Mouse (Mus musculus) erythroid progenitor cell, adult 5-6 weeks (primary cell): ENCODE measurements around the gene Ankdd1b. TPM values are rescaled to one million over a fixed set of nuclear protein-coding genes. Genes with fewer than 3 reads are reported as not detected.

ENCODE experiments used
- ATAC-seq: replicated peaks from 2 replicates; pipeline ENCODE4 v1.8.0; 2016; ENCODE audit warnings: moderate number of reproducible peaks, mild to moderate bottlenecking, moderate TSS enrichment, inconsistent platforms; ENCODE audit not compliant: poor library complexity, low FRiP score, severe bottlenecking
- total RNA-seq, 2 experiments: library from RNA; stranded (forward) in 1 of 2; stranded (reverse) in 1 of 2; fragments of 150-400 nt in 1 of 2; fragments of 186-747, 209-891 nt in 1 of 2; gene quantifications; 2 replicates each; pipeline versions ENCODE4 v1.2.3 to v1.2.4; 2015 to 2017; ENCODE audit warnings: low replicate concordance in 2 of 2

Ankdd1b gene
- total RNA-seq (2015; ENCODE audit: low replicate concordance) (not detected in 2 replicates), total RNA-seq (2017; ENCODE audit: low replicate concordance) (not detected in 2 replicates)

DNA sequence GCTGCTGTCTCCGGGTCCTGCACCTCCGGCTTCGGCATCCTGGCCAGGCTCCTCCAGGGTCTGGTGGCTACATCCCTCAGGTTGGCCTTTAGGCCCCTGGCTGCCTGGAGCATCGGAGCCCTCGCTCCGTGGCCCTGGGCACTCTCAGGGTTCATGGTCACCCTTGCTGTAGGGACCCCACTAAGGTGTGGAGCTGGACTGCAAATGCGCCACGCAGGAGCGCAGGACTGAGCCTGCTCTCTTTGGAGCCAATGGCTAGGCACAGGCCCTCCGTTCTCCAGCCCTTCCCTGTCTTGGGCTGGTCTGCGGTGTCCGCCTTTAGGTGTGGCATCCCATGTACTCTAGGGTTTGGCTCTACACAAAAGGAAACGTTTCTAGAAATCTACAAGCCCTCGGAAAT lies at the start of gene Ankdd1b:
Gene Ankdd1b (minus strand): TSS at position 242 of the 400 bp plus-strand sequence.
- no peak for ATAC-seq

DNA sequence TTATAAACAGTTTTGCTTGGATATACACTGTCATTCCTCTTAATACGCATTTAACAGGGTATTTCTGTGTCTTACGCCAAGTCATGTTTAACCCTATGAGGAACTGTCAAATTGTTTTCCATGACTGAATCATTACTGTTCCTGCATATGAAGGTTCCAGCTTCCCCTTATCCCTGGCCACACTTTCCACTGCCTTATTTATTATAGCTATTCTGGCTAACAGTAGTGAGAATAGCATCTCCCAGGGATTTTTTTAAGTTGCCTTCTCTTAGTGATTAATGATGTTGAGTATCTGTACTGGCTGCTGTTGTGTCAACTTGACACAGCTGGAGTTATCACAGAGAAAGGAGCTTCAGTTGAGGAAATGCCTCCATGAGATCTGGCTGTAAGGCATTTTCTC lies 46.3 kb upstream of the Ankdd1b start:
- ATAC-seq: no peak

DNA sequence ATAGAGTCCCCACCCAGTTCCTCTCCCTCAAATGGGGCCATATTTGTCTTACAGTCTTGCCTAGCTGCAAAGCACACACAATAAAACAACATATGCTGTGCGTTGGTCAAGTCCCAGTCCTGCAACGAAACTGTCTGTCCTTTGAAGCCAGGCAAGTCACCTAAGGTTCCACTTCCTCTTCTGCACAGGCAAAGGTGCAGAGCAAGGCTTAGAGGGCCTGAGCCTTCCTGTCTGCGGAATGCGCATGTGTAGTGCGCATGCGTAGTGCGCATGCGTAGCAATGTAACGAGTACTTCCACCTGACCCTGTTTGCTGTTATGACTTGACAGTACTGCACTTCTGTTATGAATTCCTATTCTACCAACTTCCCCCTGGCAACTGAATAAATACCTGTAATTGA lies 45.3 kb upstream of the Ankdd1b start:
- ATAC-seq: no peak

DNA sequence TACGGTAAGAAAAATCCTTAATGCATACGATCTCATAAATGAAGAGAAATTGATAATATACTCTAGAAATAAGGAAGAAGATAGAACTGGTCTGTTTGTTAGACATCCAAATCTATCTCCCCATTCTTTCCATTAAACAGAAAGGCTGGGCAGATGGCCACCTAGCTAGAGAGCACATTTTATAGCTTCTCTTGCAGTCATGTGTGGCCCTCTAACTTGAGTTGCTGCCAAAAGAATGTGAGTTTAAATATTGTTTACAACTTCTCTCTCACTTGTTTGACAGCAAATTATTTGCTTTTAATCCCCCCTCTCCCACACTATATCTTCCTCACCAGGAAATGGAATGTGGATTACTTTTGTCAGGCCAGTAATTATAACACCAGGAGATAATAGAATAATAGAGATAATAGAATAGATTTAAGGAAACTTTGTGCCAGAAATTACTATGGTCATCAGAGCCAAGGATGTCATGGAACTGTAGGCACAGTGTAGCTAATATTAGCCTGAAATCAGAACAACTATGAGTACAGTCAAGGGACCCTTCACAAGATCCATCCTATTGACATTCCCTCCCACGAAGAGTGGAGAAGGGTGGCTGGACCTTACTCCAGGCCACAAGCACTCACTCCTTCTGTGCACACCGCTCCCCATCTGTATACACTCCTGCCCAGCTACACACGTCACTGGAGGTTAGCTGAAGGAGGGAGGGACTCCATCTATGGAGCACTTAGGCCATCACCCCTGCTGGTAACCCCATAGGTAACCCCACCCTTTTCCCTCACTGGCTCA lies 43.4 kb upstream of the Ankdd1b start:
- ATAC-seq: no peak

DNA sequence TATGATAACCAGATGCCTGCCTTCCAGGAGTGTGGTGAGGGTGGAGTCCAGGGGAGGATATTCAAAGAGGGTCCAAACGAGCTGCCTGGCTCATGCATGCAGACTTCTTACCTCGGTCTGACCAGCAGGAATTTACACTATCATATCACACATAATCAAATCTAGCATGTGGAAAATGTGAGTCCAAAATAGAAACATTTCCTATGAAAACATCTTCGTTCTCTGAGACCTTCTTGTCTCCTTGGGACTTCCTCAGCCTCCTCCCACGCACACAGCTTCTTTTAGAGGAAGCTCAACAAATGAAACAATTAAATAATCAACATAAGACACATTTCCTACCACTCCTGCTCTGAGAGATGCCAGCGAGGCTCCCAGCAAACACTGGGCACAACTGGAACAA lies 40.9 kb upstream of the Ankdd1b start:
- no peak for ATAC-seq

DNA sequence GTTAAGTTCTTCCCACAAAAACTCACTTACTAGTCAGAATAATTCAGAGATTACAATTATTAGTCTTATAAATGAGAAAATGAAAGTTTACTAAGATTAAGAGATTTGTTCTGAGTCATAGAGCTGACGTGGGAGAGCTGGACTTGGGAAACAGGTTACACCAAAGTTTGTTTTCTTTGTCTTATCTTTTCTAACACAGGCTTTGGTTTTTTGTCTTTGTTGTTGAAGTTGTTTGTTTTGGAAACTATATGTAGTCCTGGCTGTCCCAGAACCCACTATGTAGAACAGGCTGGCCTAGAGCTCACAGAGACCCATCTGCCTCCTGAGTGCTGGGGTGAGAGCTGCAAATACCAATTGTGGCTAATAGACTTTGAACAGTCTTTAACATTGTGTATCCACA lies 40.3 kb upstream of the Ankdd1b start:
- no peak for ATAC-seq

DNA sequence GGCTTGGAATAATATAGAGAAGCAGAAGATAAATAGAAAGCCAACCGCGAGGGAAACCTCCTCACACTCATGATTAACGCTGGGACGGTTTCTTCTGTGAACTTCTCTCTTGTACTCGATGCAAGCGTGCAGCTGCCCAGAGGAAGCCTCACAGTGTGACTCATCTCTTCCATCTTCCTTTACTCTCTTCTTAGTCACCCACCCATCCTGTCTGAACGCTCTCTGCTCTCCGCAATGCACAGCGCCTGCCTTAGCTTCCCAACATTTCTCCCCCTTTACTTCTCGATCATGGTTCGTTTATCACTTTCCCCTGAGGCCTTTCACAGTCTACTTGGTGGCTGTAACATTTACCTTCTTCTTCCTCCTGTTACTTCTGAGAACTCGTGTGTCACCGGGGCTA lies 39.6 kb upstream of the Ankdd1b start:
- ATAC-seq: no peak

DNA sequence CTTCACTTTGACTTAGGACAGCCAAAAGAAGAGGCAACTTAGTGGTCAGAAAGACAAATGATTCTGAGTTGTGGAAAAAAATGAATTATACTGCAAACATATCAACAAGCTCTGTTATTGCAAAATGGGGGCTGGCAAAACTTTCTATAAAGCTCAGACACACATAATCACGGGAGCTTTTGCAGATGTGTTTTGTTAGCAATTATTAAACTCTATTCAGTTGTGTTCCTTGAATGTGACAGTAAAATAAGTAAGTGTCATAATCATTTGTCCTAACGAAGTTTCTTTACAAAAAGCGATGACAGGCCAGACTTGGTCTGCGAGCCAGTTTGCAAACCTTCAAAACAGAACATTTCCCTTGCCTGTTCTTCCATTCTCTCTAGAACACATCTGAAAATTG lies 36.5 kb upstream of the Ankdd1b start:
- ATAC-seq: no peak

DNA sequence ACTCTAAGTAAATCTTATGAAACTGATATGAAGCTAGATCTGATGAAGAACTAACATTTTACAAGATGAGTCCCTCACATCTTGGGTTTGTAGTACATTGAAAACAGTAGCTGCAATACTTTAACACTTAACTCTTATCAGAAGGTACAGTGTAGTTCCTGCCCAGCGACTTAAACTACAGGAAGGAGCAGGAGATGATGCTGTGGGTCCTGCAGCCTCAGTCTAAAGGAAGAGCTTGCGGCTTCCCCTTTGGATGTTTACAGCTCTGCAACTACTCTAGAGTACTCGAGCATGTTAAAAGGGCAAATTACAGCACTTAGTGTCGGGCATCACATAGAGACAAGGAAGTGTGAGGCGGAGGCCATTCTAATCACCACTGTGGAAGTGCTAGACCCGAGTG lies 35.3 kb upstream of the Ankdd1b start:
- ATAC-seq: no peak

DNA sequence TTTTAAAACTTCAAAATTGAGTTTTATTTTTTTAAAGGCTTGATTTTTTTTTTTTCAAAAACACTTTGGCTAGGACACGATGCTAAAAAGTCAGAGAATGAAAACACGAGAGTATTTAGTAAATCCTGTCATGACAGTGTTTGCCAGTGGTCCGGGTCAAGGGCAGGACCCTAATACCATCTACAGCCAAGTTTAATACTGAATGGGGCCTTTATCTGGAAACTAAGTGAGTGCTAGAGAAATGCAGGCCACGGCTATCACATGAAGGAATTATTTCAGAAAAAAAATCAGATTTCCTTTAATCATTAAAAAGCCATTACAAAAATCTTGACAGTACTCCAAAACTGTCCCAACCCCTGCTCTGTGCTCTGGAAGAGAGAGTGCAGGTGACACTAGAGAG lies 34.7 kb upstream of the Ankdd1b start:
- ATAC-seq: no peak

DNA sequence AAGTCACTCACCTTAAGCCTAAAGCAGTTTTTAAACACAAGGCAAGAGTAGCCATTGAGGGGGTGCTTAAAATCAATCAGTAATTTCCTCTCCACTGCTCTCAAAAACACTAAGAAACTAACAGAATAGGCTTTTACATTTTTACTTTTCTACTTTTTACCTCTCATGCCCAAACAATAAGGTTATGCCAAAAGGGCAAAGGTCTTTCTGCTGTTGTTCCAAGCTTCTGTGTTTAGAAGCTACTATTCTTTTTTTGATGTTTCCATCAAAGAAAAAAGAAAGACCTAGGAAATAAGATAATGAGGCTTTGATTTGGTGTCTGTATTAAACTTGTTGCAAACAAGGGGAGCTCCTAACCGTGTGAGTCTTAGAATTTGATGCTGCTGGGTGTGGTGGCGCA lies 28.9 kb upstream of the Ankdd1b start:
- no peak for ATAC-seq

DNA sequence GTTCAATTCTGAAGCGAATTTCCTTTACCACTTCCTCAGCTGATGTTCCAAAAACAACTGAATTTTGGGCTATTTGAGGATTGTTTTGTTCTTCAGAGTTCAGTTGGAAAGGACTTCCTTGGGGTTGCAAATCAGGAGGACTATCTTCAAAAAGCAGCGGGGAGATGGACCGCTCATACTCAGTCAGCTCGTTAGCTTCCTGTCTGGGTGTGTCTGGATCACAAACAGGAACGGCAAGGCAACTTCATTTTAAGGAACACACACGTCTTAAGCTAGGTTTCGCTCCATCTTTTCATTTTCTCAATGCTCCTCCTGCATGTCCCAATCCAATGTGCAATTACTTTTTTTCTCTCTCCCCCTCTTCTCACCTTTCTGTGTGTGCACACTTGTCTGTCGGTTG lies 25.6 kb upstream of the Ankdd1b start:
- no peak for ATAC-seq

DNA sequence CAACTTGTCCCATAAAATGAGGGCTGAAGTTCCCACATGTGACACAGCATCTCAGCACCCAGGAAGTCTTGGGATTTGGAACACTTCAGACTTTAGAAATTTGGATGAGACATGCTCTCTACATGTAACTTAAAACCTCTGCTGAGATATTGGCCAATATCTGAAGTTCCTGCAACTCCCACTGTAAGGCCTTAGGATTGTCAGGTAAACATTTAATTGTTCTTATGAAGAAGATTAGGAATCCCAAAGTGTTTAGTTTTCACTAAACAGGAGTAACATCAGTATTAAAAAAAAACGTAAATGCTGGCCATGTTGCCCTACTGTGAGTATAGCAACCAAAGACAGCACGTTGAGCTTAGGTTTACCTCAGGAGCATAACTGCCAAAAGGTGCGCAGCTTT lies 19.4 kb upstream of the Ankdd1b start, which contains the start of gene Gm17622:
Gene Gm17622 (plus strand): TSS at position 301 of the 400 bp plus-strand sequence.
- no peak for ATAC-seq

DNA sequence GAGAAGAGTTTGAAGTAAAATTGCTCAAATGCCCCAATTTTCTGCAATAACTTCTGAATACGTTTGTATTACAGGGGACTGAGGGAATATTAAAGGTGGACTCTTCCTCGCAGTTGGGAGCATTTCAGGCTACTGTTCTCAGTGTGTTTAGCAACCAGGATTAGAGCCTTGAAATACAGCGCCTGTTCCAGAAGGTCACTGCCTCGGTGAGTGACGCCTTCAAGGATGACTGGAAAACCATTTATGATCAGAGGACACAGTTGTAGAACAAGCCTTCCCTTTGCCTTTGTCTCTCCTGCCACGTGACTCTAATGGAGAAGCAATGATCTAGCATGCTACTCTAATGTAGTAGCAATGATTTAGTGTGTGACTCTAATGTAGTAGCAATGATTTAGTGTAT lies 17.0 kb upstream of the Ankdd1b start:
- no peak for ATAC-seq

DNA sequence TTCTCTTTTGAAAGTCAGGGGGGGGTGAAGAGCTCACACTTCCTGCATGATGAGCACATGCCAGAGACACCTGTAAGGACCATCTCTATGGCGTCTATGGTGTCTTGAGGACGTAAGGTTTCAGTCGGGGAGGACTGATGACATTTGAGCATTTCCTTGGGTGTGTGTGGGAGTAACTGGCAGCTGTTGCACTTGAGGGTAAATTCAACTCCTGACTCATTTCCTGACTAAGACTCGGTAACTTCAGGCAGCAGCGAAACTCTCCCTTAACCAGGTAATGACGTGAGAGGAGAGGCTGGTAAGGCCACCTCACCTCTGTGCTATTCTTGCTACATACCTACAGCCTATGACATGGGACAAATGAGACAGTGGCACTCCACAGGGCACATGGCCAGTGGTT lies 16.2 kb upstream of the Ankdd1b start:
- ATAC-seq: no peak

DNA sequence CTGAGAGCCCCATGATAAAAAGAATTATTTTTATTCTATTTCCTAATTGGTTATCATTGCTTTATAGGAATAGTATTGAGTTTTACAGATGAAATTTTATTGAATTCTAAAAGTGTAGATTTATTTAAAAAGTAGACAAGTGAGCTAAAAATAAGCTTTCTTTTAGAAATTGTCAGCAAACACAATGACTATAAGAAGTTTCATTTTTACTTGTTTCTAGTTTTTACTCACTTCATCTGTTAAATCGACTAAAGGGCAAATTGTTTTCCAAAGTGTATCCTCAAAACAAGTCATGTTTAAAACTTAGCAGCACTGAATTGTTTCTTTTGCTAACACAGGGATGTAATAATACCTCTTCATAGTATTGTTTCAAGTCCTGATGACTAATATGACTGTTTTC lies 8.0 kb upstream of the Ankdd1b start:
- ATAC-seq: no peak

DNA sequence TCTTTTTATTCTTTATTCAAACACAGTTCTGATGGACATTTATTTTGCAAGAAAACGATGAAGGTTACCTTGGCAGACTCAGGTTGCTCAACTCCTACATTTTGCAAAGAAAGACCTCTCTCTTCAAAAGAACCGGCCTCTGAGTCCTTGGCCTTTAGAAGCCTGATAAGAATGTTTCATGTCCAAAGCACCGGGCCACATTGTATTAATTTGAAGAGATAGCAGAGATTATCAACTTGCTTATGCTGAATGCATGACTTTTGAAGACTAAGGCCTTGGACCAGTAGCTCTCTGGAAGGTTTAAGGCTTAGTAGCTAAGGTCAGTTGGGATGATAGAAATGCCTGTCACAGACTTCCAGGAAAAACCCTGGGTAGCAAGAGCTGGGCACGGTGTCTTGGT lies 6.2 kb upstream of the Ankdd1b start:
- ATAC-seq: no peak

DNA sequence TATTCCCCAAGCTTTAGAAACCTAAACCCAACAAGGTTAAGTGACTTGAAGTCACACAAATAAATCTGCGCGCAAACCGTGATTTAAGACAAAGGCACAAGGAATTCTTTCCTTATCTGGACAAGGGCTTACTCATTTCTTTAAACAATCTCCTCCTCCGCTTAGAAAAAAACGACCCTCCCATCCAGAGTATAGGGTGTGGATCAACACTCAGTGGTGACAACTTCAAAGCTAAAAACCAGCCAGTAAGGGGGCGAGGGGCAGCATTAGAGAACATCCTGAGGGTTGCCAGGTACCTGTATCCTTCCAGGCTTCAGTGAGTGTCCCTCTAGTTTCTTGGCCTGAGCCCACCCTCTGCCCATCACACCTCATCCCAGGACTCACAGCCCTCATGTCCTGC lies 442 bp downstream of the Ankdd1b start:
- no peak for ATAC-seq

DNA sequence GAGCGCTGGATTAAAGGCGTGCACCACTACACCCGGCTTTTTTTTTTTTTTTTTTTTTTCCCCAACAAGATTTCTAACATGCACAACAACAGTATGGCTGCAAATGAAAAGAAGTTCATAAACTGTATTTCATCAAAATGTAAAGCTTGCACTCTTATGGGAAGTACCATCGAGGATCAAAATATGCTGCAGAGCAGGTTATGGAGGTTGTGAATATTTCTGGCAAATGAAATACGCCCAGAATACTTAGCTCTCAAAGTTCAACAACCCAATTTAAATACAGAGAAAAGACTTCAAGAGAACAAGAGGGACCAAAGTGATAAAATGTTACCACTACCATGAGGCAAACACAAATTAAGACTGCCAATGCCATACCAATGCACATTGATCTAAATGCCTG lies 2.3 kb downstream of the Ankdd1b start:
- no peak for ATAC-seq

DNA sequence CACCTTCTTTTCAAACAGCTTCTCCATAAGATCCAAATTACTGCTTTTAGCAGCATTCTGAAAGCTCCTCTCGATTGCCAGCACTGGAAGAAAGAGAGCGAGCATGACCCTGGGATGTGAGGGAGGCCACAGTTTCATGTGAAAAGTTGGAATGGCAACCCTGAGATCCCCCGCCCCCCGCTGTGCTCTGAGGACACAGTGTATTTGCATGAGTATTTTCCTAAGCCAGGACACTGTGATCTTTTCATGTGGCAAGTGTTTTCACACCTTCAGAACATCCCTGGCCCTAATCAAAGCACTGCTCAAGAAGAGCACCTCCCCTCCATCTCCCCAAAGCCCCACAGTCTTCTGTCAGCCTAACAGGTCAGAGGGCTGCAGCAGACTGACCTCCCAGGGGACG lies 5.7 kb downstream of the Ankdd1b start:
- no peak for ATAC-seq

DNA sequence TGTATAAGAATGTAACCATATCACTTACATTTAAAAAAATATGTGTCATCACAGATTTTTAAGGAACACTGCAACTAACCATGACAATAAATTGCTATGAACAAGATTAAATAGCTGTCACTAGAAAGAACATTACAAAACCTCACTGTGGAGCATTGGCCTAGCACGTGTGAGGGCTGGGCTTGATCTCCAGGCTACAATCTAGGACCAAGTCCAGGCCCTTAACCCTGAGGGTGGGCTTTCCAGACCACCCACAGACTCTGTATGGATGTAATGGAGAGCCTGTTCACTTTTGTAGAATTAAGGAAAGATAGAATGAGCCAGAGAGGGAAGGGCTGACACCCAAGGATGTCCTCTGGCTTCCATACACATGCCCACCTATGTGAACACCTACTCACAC lies 8.4 kb downstream of the Ankdd1b start:
- ATAC-seq: no peak

DNA sequence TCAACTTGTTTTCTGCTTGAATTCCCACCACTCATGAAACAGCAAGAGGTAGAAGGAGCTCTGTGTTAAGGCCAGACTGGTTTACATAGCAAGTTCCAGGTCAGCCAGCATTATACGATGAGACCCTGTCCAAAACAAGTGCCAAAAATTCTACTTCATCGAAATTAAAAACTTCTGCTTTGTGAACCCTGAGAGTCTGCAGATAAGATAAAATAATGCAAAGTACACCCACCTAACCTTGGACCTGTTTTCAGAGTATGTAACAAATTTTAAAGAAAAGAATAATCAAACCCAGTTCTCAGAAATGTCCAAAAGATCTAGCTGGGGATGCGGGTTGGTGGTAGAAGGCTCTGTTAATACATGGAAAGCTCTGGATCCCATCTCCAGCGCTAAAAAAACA lies 12.4 kb downstream of the Ankdd1b start:
- no peak for ATAC-seq
